Mouse (Mus musculus): ENCODE measurements around the gene Hspa12b. TPM values are rescaled to one million over a fixed set of nuclear protein-coding genes. Genes with fewer than 3 reads are reported as not detected.

Gene Hspa12b
- polyA plus RNA-seq, 1 experiment = 3.5 TPM

DNA sequence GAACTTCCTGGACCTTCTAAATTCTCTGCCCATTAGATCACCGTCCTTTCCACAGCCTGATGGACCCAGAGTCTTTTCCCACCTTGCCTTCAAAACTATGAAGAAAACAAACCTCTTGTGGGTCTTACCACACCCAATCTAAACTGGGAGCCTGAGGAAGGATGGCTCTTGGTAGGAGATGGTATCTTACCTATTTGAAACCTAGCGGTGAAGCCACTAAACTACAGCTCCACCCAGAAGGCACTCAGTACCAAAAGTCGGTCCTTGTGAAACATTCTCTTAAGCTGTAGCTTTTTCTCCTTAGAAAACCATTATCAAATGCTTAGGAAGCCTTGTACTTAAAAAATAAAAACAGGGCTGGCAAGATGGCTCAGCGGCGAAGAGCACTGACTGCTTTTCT lies 61.2 kb downstream of the Hspa12b start:
- H3K27me3 ChIP-seq (ENCODE audit: control insufficient read depth, insufficient read depth, low read length) = no peaks in the 10 kb centered on the region
- H3K4me1 ChIP-seq (replicated peaks; ENCODE audit: control insufficient read depth, insufficient read depth, low read length) = peaks cover 37% of the 10 kb centered on the region
- WGBS = 81% methylated on average over 5 of the region's 5 CpGs
- no peak for DNase-seq
- no peak overlapping the region for H3K27ac ChIP-seq (ENCODE audit: control insufficient read depth, insufficient read depth, low read length)
- H3K36me3 ChIP-seq (ENCODE audit: control insufficient read depth, insufficient read depth, low read length) = peaks cover 9% of the 10 kb centered on the region
- no peak for TF ChIP-seq POLR2A (IDR thresholded peaks at IDR 0.05; ENCODE audit: control insufficient read depth, extremely low read depth, insufficient read depth, low read length, poor library complexity)
- no peak for TF ChIP-seq CTCF (IDR thresholded peaks at IDR 0.05; ENCODE audit: borderline replicate concordance, control insufficient read depth, extremely low read depth, insufficient read depth, low read length, poor library complexity)
- no peak overlapping the region for H3K4me3 ChIP-seq (ENCODE audit: control insufficient read depth, insufficient read depth, low read length)

DNA sequence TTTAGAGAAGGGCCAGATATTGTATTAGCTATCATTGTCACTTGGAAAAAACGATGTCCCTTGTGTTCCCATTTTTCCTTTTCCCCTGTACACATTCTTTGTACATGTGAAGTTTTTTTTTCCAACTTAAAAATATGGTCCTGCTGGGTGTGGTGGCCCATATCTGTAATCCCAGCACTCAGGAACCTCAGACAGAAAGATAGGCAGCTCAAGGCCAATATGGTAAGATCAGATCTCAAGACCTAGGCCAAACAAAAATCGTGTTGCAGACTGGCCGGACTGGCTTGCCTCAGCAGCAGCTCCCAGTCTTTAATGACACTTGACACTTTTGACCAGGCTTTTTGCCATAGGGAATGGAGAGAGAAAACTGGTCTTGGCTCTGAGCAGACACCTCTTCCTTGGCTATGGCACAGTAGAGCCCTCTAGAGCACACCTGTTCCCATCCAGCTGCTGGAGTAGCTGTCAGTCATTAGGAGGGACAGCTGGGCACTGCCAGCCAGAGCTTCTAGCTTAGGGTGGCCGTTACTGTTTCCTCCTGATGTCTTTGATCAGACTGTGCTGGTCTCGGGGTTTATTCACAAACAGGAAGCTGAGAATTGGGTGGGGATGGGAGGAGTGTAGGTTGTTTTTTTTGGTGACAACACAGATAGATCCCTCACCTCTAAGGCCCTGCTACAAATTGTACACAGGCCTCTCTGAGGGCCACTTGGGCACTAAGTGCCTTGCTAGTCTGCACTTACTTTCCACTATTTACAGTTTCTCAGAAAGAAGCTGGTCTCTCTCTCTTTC lies 62.6 kb downstream of the Hspa12b start:
- whole genome bisulfite sequencing = 48% methylated on average over 5 of the region's 5 CpGs
- H3K27me3 ChIP-seq (ENCODE audit: control insufficient read depth, insufficient read depth, low read length) = no peaks in the 10 kb centered on the region
- TF ChIP-seq POLR2A (IDR thresholded peaks at IDR 0.05; ENCODE audit: control insufficient read depth, extremely low read depth, insufficient read depth, low read length, poor library complexity) = no peak
- no peak for TF ChIP-seq CTCF (IDR thresholded peaks at IDR 0.05; ENCODE audit: borderline replicate concordance, control insufficient read depth, extremely low read depth, insufficient read depth, low read length, poor library complexity)
- H3K36me3 ChIP-seq (ENCODE audit: control insufficient read depth, insufficient read depth, low read length) = peaks cover 23% of the 10 kb centered on the region
- no peak overlapping the region for H3K4me3 ChIP-seq (ENCODE audit: control insufficient read depth, insufficient read depth, low read length)
- DNase-seq = peak; percentile 20
- H3K4me1 ChIP-seq (replicated peaks; ENCODE audit: control insufficient read depth, insufficient read depth, low read length) = peaks cover 37% of the 10 kb centered on the region
- H3K27ac ChIP-seq (ENCODE audit: control insufficient read depth, insufficient read depth, low read length) = peak overlapping the region; percentile 81

DNA sequence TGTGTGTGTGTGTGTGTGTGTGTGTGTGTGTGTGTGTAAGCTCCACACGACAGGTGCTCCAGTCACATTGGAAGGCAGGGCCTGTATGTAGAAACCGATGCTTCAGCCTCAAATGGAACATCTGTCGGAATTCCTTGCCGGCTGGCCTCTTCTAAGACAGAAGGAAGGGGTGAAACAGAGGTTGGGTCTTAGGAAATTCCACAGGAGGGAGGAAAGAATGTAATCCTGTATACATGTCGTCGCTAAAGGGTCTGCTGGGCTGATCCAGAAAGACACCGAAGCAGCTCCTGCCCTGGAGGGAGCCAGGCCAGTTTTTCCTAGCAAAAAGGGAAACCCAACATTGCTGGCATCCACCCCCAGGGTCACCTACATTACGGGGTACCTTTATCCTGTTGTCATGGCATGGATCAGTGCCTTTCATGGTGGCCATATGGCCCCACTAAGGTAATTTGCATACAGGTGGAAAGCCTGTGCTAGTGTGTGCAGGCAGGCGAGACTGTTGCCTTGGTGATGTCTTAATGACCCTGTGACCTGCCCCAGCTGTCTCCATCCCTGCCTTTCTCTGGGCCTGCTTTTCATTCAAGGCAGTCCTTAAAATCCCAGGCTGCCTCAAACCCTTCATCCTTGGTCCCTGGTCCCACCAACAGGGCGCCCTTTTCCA lies 63.4 kb downstream of the Hspa12b start:
- Histone ChIP-seq H3K36me3 (ENCODE audit: control insufficient read depth, insufficient read depth, low read length) (peaks cover 25% of the 10 kb centered on the region), H3K27me3 (ENCODE audit: control insufficient read depth, insufficient read depth, low read length) (no peaks in the 10 kb centered on the region), H3K27ac (ENCODE audit: control insufficient read depth, insufficient read depth, low read length) (peak overlapping the region; percentile 31), H3K4me3 (ENCODE audit: control insufficient read depth, insufficient read depth, low read length) (no peak overlapping the region), H3K4me1 (replicated peaks; ENCODE audit: control insufficient read depth, insufficient read depth, low read length) (peaks cover 37% of the 10 kb centered on the region)
- WGBS = 83% methylated on average over 10 of the region's 10 CpGs
- TF ChIP-seq POLR2A (IDR thresholded peaks at IDR 0.05; ENCODE audit: control insufficient read depth, extremely low read depth, insufficient read depth, low read length, poor library complexity) (no peak), CTCF (IDR thresholded peaks at IDR 0.05; ENCODE audit: borderline replicate concordance, control insufficient read depth, extremely low read depth, insufficient read depth, low read length, poor library complexity) (no peak)
- DNase-seq = no peak

- TF ChIP-seq CTCF (IDR thresholded peaks at IDR 0.05; ENCODE audit: borderline replicate concordance, control insufficient read depth, extremely low read depth, insufficient read depth, low read length, poor library complexity) (no peak), POLR2A (IDR thresholded peaks at IDR 0.05; ENCODE audit: control insufficient read depth, extremely low read depth, insufficient read depth, low read length, poor library complexity) (no peak)
- H3K4me1 ChIP-seq (replicated peaks; ENCODE audit: control insufficient read depth, insufficient read depth, low read length) = peaks cover 34% of the 10 kb centered on the region
- H3K36me3 ChIP-seq (ENCODE audit: control insufficient read depth, insufficient read depth, low read length) = peaks cover 25% of the 10 kb centered on the region
- WGBS = 46% methylated on average over 7 of the region's 7 CpGs
- H3K27me3 ChIP-seq (ENCODE audit: control insufficient read depth, insufficient read depth, low read length) = no peaks in the 10 kb centered on the region
- no peak overlapping the region for H3K4me3 ChIP-seq (ENCODE audit: control insufficient read depth, insufficient read depth, low read length)
- H3K27ac ChIP-seq (ENCODE audit: control insufficient read depth, insufficient read depth, low read length) = peak overlapping the region; percentile 31; the same call in 1 of the 2 replicates
- peak; percentile 14 for DNase-seq
Measured at GRCm38 (mm10) chr2:131191005-131191390, 63.9 kb downstream of the Hspa12b start.

Other genes with a start within 250 kb of the Hspa12b start
- 27.6 and 35.2 TPM in 2 replicates for gene 4930402H24Rik, start 220.9 kb upstream of the Hspa12b start, polyA plus RNA-seq (2012; rRNA removed)
- gene Atrn, start 220.8 kb upstream of the Hspa12b start, polyA plus RNA-seq (2012; rRNA removed) = 14.0 and 14.2 TPM in 2 replicates
- 12.7 and 14.3 TPM in 2 replicates for gene Gfra4, start 84.2 kb upstream of the Hspa12b start, polyA plus RNA-seq (2012; rRNA removed)
- gene Adam33, start 63.5 kb upstream of the Hspa12b start, polyA plus RNA-seq (2012; rRNA removed) = 4.2 and 7.7 TPM in 2 replicates
- gene Siglec1, start 40.5 kb upstream of the Hspa12b start, polyA plus RNA-seq (2012; rRNA removed) = 10.4 and 14.5 TPM in 2 replicates
- not detected in 2 replicates for gene Gm11037, start 6.2 kb downstream of the Hspa12b start, polyA plus RNA-seq (2012; rRNA removed)
- gene 1700037H04Rik, start 32.8 kb downstream of the Hspa12b start, polyA plus RNA-seq (2012; rRNA removed) = 108 and 135 TPM in 2 replicates
- 45.6 and 52.5 TPM in 2 replicates for gene Cenpb, start 52.8 kb downstream of the Hspa12b start, polyA plus RNA-seq (2012; rRNA removed)
- gene Cdc25b, start 59.7 kb downstream of the Hspa12b start, polyA plus RNA-seq (2012; rRNA removed) = 121 and 150 TPM in 2 replicates
- 8.3 and 8.7 TPM in 2 replicates for gene Spef1, start 60.0 kb downstream of the Hspa12b start, polyA plus RNA-seq (2012; rRNA removed)
- 45.7 and 52.7 TPM in 2 replicates for gene Ap5s1, start 79.8 kb downstream of the Hspa12b start, polyA plus RNA-seq (2012; rRNA removed)
- gene Mavs, start 106.8 kb downstream of the Hspa12b start, polyA plus RNA-seq (2012; rRNA removed) = 53.0 and 59.8 TPM in 2 replicates
- 25.4 and 27.4 TPM in 2 replicates for gene Pank2, start 135.2 kb downstream of the Hspa12b start, polyA plus RNA-seq (2012; rRNA removed)
- gene Rnf24, start 225.6 kb downstream of the Hspa12b start, polyA plus RNA-seq (2012; rRNA removed) = 2.4 and 2.9 TPM in 2 replicates

Measured in thymus, adult 2 months (tissue).